Mouse (Mus musculus): Measurements from ENCODE around the gene Zfp9. TPM values are rescaled to one million over a fixed set of nuclear protein-coding genes. Genes with fewer than 3 reads are reported as not detected.

Zfp9 gene
- polyA plus RNA-seq (2016; fragmentation: Nextera tagmentation; extraction: Ambion mirVana), result 5.0 and 5.8 TPM in 2 replicates

DNA sequence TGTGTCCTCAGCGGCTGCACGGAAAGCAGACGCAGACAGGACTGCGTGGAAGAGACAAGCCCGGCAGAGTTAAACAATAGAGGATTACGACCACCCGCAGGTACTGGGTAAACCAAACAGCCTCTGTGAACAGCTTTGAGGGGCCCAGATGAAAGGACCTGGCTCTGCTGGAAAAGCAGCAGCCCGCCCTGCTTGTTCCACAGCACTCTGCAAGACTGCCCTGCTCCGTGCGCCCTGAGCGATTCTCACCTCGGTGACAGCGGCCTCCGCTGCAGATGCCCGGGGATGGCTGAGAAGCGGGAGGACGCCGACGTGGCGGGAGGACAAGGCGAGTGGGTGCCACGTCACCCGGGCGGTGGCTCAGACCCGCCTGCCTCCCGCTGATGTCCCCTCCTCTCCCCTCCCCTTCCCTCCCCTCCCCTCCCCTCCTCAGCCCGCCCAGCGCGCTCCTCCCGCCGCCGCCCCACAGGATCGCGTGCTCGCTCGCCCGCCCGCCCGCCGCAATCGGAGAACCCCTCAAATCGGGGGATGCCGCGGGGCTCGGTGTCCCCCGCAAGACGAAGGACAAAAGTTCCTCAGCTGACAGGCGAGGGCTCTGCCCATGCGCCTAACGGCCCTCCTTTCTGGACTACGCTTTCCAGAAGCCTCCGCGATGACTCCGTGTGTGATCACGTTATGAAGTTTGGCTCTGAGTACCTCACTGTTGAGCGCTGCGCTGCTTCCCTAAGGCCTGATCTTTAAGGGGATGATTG is at the start of gene Zfp9:
Gene Zfp9 (minus strand): TSS at position 364 of the 752 bp plus-strand sequence.
- H3K4me3 ChIP-seq, result peak within 1 kb of the TSS; percentile 64
- H3K36me3 ChIP-seq (replicated peaks), result no peaks in the 10 kb centered on the region; the same call in 1 of the 2 replicates
- peak; percentile 77 for DNase-seq (ENCODE audit: extremely low spot score, low spot score)
- H3K27me3 ChIP-seq (ENCODE audit: poor library complexity, severe bottlenecking), result peaks cover 97% of the 10 kb centered on the region
- peaks cover 32% of the 10 kb centered on the region for H3K4me1 ChIP-seq
- H3K27ac ChIP-seq, result peak within 1 kb of the TSS; percentile 88
- no peaks in the 10 kb centered on the region for H3K9me3 ChIP-seq
- WGBS, result under 1% methylated on average over 41 of the region's 57 CpGs

DNA sequence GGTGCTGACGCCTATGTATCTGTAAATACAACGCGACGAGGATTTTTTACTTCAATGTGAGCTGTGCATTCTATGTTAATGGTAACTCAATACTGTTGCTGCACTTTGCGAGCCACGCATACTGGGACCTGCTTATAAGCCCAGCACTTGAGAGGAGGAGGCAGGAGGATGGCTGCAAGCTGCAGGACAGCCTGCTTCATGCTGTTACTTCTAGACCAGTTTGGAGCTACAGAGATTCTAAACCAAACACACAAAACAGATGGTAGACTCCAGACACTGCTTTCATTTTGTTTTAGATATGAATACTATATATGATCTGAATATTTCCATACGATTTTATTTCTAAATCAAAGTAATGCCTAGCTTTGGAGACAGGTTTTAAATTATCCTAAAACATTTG is 41.5 kb upstream of the Zfp9 start:
- Histone ChIP-seq H3K27ac (no peak overlapping the region), H3K4me3 (no peak overlapping the region), H3K9me3 (no peaks in the 10 kb centered on the region), H3K4me1 (no peaks in the 10 kb centered on the region), H3K27me3 (ENCODE audit: poor library complexity, severe bottlenecking) (no peaks in the 10 kb centered on the region), H3K36me3 (replicated peaks) (peaks cover 97% of the 10 kb centered on the region)
- no peak for DNase-seq (ENCODE audit: extremely low spot score, low spot score)
- WGBS, result 91% methylated on average over 7 of the region's 7 CpGs

DNA sequence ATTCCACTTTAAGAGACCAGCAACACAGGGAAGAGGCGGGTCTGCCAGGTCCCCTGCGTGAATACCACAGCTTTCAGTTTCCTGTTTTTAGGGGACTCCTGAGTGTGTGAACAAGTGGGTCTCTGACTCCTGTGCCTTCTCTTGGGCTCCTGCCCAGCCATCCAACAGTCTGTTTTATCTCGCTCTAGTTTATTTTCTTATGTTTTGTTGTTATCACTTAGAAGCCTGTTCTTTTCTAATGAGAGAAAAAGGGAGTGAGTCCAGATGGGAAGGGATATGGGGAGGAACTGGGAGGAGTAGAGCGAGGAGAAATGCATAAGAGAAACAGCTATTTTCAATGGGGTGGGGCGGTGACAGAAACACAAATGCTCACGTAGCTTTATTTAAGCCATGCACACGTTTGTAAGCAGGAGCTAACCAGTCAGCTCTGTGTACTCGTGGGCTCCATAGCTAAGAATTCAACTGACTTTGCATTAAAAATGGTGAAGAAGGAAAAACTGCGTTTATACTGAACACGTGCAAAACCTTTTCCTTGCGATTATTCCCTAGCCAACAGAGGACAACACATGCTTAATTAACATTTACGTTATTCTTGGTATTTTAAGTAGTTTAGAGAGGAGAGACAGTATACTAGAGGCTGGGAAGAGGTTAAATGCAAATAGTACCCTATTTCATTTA is 34.4 kb upstream of the Zfp9 start:
- H3K27ac ChIP-seq, result no peak overlapping the region
- 92% methylated on average over 12 of the region's 12 CpGs for WGBS
- H3K36me3 ChIP-seq (replicated peaks), result peaks cover 87% of the 10 kb centered on the region
- DNase-seq (ENCODE audit: extremely low spot score, low spot score), result no peak
- H3K9me3 ChIP-seq, result no peaks in the 10 kb centered on the region
- H3K4me3 ChIP-seq, result no peak overlapping the region
- no peaks in the 10 kb centered on the region for H3K4me1 ChIP-seq
- no peaks in the 10 kb centered on the region for H3K27me3 ChIP-seq (ENCODE audit: poor library complexity, severe bottlenecking)

DNA sequence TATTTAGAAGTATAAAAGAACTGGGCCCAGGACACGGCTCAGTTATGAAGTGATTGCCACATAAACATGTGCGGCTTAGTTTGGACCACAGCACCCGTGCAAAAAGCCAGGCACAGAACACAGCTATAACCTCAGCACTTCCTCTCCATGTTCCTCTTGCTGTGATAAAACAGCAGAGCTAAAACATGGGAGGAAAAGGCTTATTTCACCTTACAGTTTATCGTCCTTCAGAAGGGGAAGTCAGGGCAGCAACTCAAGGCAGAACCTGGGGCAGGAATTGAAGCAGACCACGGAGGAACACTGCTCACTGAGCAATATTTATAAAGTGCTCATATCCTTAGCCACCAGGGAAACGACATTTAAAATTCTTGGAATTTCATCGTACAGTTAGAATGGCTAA is 19.9 kb upstream of the Zfp9 start:
- no peak overlapping the region for H3K4me3 ChIP-seq
- H3K9me3 ChIP-seq, result no peaks in the 10 kb centered on the region
- H3K4me1 ChIP-seq, result no peaks in the 10 kb centered on the region
- no peaks in the 10 kb centered on the region for H3K27me3 ChIP-seq (ENCODE audit: poor library complexity, severe bottlenecking)
- H3K36me3 ChIP-seq (replicated peaks), result peaks cover 45% of the 10 kb centered on the region
- DNase-seq (ENCODE audit: extremely low spot score, low spot score), result no peak
- H3K27ac ChIP-seq, result no peak overlapping the region
- WGBS, result 92% methylated on average over 7 of the region's 7 CpGs

DNA sequence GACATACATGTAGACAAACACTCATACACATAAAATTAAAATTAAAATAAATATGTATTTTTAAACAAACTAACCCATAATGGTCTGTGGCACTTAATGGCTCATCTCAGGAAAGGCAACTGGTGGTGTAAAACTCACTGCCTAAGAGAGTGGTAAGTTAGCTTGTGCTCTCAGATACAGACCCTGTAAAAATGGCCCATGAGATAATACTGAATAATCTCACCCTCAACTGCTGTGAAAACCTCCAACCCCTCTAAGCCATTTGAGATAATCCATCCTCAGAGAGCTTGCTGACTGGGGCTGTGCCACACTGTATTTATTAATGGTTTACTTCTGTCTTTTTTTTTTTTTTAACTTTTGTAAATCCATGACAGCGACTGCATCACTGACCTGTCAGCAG is 3.0 kb upstream of the Zfp9 start:
- Histone ChIP-seq H3K9me3 (no peaks in the 10 kb centered on the region), H3K4me3 (no peak overlapping the region), H3K4me1 (peaks cover 28% of the 10 kb centered on the region), H3K27me3 (ENCODE audit: poor library complexity, severe bottlenecking) (peaks cover 76% of the 10 kb centered on the region), H3K36me3 (replicated peaks) (no peaks in the 10 kb centered on the region; the same call in 1 of the 2 replicates), H3K27ac (no peak overlapping the region)
- 92% methylated on average over 1 of the region's 1 CpGs for WGBS
- DNase-seq (ENCODE audit: extremely low spot score, low spot score), result no peak

DNA sequence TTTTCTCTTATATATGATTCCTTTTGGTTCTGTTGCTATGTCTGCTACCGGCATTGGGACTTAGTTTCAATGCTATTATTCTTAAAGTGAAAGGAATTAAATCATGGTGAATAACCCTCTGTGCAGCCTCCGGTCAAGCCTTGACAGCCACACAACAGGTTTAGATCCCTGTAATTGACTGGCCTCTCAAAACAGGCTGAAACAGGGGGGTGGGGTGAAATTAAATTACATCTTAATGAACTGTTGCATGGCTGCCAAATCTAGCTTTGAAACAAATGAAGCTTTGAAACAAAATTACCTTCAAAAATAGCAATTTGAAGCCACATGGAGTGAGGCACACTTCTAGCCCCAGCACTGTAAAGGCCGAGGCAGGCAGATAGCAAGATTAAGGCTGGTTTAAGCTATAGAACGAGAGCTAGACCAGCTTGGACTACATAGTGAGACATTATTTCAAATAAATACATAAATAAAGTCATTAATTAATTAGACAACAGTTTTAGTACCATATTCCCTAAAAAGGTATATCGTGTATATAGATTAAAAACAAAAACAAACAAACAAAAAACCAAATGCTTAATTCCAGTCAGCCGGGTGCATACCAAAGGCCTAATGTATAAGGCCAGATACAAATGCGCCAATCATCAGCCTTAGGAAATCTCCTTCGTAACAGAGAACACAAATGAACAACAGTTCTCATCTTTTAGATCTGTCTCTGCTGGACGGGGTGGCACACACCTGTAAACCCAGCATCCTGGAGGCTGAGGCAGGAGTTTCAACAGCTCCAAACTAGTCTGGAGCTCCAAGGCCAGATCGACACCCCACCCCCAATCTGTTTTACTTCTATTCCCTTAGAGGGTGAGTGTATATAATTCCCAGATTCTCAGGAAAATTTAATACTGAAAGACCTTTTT is 990 bp downstream of the Zfp9 start:
- H3K4me1 ChIP-seq, result peaks cover 32% of the 10 kb centered on the region
- 20% methylated on average over 10 of the region's 10 CpGs for WGBS
- peak; percentile 26 for DNase-seq (ENCODE audit: extremely low spot score, low spot score)
- no peaks in the 10 kb centered on the region for H3K9me3 ChIP-seq
- H3K36me3 ChIP-seq (replicated peaks), result no peaks in the 10 kb centered on the region; the same call in 1 of the 2 replicates
- peaks cover 97% of the 10 kb centered on the region for H3K27me3 ChIP-seq (ENCODE audit: poor library complexity, severe bottlenecking)
- peak overlapping the region; percentile 88 for H3K27ac ChIP-seq
- H3K4me3 ChIP-seq, result peak overlapping the region; percentile 64

DNA sequence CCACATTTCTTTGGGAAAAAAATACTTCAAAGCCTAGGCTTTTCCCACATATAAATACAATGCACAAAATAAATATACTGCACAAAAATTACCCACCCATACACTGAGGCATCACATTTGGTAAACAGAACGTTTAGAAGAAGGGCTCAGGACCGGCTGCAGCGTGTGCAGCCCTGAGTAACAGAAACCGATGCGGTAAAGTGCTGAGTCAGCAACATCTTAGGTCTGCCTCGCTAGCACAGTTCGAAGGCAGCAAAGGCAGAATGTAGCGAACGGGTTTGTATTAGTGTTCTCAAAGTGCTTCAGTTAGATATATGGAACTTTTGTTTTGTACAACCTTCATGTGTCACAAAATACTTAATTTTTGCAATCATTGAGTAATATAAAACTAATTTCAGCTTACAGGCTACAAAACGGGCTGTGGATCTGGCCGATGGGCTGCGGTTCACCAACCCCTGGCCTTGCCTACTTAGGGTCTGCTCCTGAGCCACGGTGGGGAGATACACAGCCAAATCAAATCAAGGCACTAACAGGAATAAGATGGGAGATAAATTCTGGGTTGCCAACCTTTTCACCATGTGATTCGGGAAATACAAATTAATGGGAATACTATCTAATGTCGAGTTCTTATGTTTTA is 16.9 kb downstream of the Zfp9 start:
- WGBS, result 83% methylated on average over 15 of the region's 15 CpGs
- H3K36me3 ChIP-seq (replicated peaks), result peaks cover 17% of the 10 kb centered on the region
- H3K4me1 ChIP-seq, result no peaks in the 10 kb centered on the region

DNA sequence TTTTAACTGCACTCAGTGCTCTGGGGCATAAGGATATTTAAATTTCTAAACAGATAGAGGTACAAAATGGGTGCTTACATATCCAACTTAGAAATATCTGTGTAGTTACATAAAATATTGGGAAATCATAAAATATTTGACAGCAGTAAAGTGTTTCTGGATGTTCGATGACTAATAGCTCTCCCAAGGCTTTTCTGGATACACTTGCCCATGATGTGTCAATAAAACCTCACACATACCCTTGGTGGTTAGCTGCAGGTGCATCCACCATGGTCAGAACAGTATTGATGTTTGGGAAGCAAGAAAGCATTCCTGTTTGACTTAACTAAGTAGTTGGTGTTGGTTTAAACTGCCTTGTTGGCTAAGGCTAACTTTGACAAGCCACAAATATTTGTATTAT is 21.4 kb downstream of the Zfp9 start:
- Histone ChIP-seq H3K27ac (no peak overlapping the region), H3K36me3 (replicated peaks) (peaks cover 2% of the 10 kb centered on the region), H3K9me3 (no peaks in the 10 kb centered on the region), H3K4me3 (no peak overlapping the region), H3K27me3 (ENCODE audit: poor library complexity, severe bottlenecking) (peaks cover 16% of the 10 kb centered on the region), H3K4me1 (peaks cover 20% of the 10 kb centered on the region)
- no peak for DNase-seq (ENCODE audit: extremely low spot score, low spot score)
- 92% methylated on average over 1 of the region's 1 CpGs for WGBS

More for the DNA sequence above, 16.9 kb downstream of the Zfp9 start:
- H3K4me3 ChIP-seq, result no peak overlapping the region
- H3K27me3 ChIP-seq (ENCODE audit: poor library complexity, severe bottlenecking), result peaks cover 30% of the 10 kb centered on the region
- no peak for DNase-seq (ENCODE audit: extremely low spot score, low spot score)
- H3K27ac ChIP-seq, result no peak overlapping the region
- H3K9me3 ChIP-seq, result no peaks in the 10 kb centered on the region

DNA sequence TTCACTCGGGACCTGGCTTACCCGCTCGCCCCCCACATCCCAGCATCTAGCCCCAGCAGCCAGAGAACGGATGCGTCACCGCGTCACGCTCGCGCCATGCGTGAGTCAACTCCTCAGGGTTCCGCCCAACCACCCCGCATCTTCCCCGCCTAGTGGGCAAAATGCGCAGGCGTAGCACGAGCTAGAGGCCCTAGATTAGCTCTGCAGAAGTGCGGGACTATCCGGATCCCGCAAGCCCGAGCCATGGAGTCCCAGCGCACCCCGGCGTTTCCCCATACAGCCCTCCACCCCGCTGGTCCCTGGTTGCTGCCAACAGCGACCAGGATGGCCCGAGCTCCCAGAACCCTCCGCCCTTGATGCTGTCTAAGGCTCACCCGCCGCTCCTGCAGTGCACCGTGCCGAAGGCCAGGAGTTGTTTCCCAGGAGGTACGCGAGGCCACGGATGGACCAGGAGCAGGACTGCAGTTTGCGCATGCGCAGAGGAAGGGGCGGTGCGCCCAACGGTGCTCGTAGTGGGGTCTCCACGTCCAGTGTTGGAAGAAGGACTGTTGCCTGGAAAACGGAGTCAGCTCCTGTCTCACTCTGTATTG is 24.0 kb downstream of the Zfp9 start, which contains the start of gene Zfp248:
Gene Zfp248 (minus strand): TSS at position 487 of the 590 bp plus-strand sequence.
- peaks cover 16% of the 10 kb centered on the region for H3K36me3 ChIP-seq (replicated peaks)
- under 1% methylated on average over 43 of the region's 43 CpGs for WGBS
- DNase-seq (ENCODE audit: extremely low spot score, low spot score), result peak; percentile 88
- peaks cover 20% of the 10 kb centered on the region for H3K4me1 ChIP-seq
- peaks cover 11% of the 10 kb centered on the region for H3K27me3 ChIP-seq (ENCODE audit: poor library complexity, severe bottlenecking)
- H3K9me3 ChIP-seq, result no peaks in the 10 kb centered on the region
- H3K4me3 ChIP-seq, result peak within 1 kb of the TSS; percentile 82
- peak within 1 kb of the TSS; percentile 96 for H3K27ac ChIP-seq

DNA sequence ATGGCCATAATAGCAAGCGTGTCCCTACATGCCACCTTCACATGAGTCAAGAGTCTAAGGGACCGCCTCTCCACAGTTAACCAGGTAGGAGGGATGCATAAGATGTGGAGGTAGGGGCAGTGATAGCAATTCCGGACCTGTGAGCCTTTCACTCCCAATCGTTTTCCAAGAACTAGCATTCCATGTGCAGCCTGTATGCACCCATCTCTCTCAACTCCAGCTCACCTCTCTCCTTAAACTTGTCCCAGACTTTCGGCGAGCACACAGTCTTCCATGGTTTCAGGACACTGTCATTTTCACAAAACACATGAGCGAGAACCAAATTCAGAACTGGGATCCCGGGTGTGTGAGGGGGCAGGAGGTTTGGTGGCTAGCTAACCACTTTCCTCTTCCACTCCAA is 24.7 kb downstream of the Zfp9 start:
- Histone ChIP-seq H3K4me1 (peaks cover 20% of the 10 kb centered on the region), H3K36me3 (replicated peaks) (peaks cover 16% of the 10 kb centered on the region), H3K27me3 (ENCODE audit: poor library complexity, severe bottlenecking) (peaks cover 11% of the 10 kb centered on the region), H3K27ac (peak overlapping the region; percentile 96), H3K4me3 (peak overlapping the region; percentile 82), H3K9me3 (no peaks in the 10 kb centered on the region)
- 50% methylated on average over 8 of the region's 8 CpGs for WGBS
- no peak for DNase-seq (ENCODE audit: extremely low spot score, low spot score)

DNA sequence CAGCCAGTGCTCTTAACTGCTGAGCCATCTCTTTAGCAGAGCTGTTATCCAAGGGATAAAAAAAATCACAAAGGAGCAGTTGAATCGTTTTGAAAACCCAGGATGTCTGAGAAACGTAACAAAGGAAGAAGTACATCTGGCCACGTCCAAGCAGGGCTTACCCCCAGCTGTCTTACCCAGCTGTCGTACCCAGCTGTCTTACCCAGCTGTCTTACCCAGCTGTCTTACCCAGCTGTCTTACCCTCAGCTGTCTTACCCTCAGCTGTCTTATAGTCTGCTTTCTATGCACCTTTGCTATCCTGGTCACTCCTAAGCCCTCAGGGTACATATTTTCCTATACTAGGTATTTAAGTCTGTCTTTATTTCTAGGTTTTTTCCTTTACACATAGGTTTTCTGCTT is 47.6 kb downstream of the Zfp9 start:
- WGBS, result 90% methylated on average over 4 of the region's 4 CpGs
- Histone ChIP-seq H3K27ac (no peak overlapping the region), H3K36me3 (replicated peaks) (peaks cover 59% of the 10 kb centered on the region), H3K4me1 (no peaks in the 10 kb centered on the region), H3K27me3 (ENCODE audit: poor library complexity, severe bottlenecking) (no peaks in the 10 kb centered on the region), H3K4me3 (no peak overlapping the region), H3K9me3 (peaks cover 14% of the 10 kb centered on the region)
- DNase-seq (ENCODE audit: extremely low spot score, low spot score), result no peak

DNA sequence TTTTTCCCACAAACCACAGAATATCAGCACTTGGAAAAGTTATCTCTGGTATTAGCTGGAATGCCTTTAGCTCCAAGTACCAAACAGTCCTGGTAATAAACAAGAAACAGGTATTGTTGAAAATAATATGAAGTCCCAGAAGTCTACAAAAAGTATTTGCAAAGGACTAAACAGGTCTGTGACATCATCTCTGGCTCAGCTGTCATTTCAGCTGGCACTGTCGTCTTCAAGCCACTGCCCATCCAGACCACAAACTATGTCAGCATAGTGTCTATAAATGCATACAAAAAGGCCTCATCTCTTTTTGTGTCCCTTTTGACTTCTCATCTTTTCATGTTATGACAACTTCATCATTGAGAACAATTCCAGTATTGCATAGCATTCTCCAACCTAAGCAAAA is 52.5 kb downstream of the Zfp9 start:
- 95% methylated on average over 1 of the region's 1 CpGs for WGBS
- H3K9me3 ChIP-seq, result peaks cover 14% of the 10 kb centered on the region
- H3K27me3 ChIP-seq (ENCODE audit: poor library complexity, severe bottlenecking), result no peaks in the 10 kb centered on the region
- no peak overlapping the region for H3K27ac ChIP-seq
- H3K4me3 ChIP-seq, result no peak overlapping the region
- H3K4me1 ChIP-seq, result no peaks in the 10 kb centered on the region
- no peak for DNase-seq (ENCODE audit: extremely low spot score, low spot score)
- peaks cover 45% of the 10 kb centered on the region for H3K36me3 ChIP-seq (replicated peaks)
